Mouse (Mus musculus): ENCODE data around the gene Prpf18. TPM values are rescaled to one million over a fixed set of nuclear protein-coding genes. Genes with fewer than 3 reads are reported as not detected.

Gene Prpf18
- polyA plus RNA-seq, 1 experiment from 2014 or later: 48.6 TPM

- 94% methylated on average over 7 of the region's 7 CpGs for WGBS
- Histone ChIP-seq H3K9ac (ENCODE audit: low read length) (no peak overlapping the region), H3K27me3 (ENCODE audit: control insufficient read depth, insufficient read depth, low read length) (no peaks in the 10 kb centered on the region), H3K4me3 (ENCODE audit: low read depth, low read length) (no peak overlapping the region), H3K27ac (ENCODE audit: low read depth, low read length) (no peak overlapping the region), H3K9me3 (ENCODE audit: control insufficient read depth, low read length) (no peaks in the 10 kb centered on the region), H3K36me3 (ENCODE audit: control insufficient read depth, insufficient read depth, low read length) (peaks cover 22% of the 10 kb centered on the region), H3K4me2 (ENCODE audit: low read depth) (no peak overlapping the region), H3K4me1 (ENCODE audit: control insufficient read depth, insufficient read depth, low read length) (no peaks in the 10 kb centered on the region)
- ATAC-seq (ENCODE audit: insufficient read depth, low FRiP score, low TSS enrichment) (no peak), DNase-seq (ENCODE audit: low spot score) (no peak)
These were observed 75.9 kb downstream of the Prpf18 start for GRCm38 (mm10) chr2:4575975-4576374.

- no peak overlapping the region for H3K4me3 ChIP-seq (ENCODE audit: low read depth, low read length)
- H3K27me3 ChIP-seq (ENCODE audit: control insufficient read depth, insufficient read depth, low read length): no peaks in the 10 kb centered on the region
- no peak overlapping the region for H3K4me2 ChIP-seq (ENCODE audit: low read depth)
- ATAC-seq (ENCODE audit: insufficient read depth, low FRiP score, low TSS enrichment): no peak
- 27% methylated on average over 2 of the region's 2 CpGs for WGBS
- no peak overlapping the region for H3K27ac ChIP-seq (ENCODE audit: low read depth, low read length)
- H3K4me1 ChIP-seq (ENCODE audit: control insufficient read depth, insufficient read depth, low read length): no peaks in the 10 kb centered on the region
- no peak for DNase-seq (ENCODE audit: low spot score)
- H3K9me3 ChIP-seq (ENCODE audit: control insufficient read depth, low read length): no peaks in the 10 kb centered on the region
- peaks cover 22% of the 10 kb centered on the region for H3K36me3 ChIP-seq (ENCODE audit: control insufficient read depth, insufficient read depth, low read length)
- H3K9ac ChIP-seq (ENCODE audit: low read length): no peak overlapping the region
These were observed 76.8 kb downstream of the Prpf18 start for GRCm38 (mm10) chr2:4575163-4575562.

GRCm38 (mm10) chr2:4574251-4574650 is 77.7 kb downstream of the Prpf18 start:
- WGBS: 61% methylated on average over 5 of the region's 5 CpGs
- H3K27ac ChIP-seq (ENCODE audit: low read depth, low read length): no peak overlapping the region
- DNase-seq (ENCODE audit: low spot score) (no peak), ATAC-seq (ENCODE audit: insufficient read depth, low FRiP score, low TSS enrichment) (no peak)
- no peak overlapping the region for H3K4me3 ChIP-seq (ENCODE audit: low read depth, low read length)
- no peak overlapping the region for H3K4me2 ChIP-seq (ENCODE audit: low read depth)
- no peaks in the 10 kb centered on the region for H3K9me3 ChIP-seq (ENCODE audit: control insufficient read depth, low read length)
- H3K4me1 ChIP-seq (ENCODE audit: control insufficient read depth, insufficient read depth, low read length): no peaks in the 10 kb centered on the region
- H3K36me3 ChIP-seq (ENCODE audit: control insufficient read depth, insufficient read depth, low read length): peaks cover 22% of the 10 kb centered on the region
- H3K27me3 ChIP-seq (ENCODE audit: control insufficient read depth, insufficient read depth, low read length): no peaks in the 10 kb centered on the region
- no peak overlapping the region for H3K9ac ChIP-seq (ENCODE audit: low read length)

GRCm38 (mm10) chr2:4573386-4573785 is 78.5 kb downstream of the Prpf18 start:
- Histone ChIP-seq H3K9me3 (ENCODE audit: control insufficient read depth, low read length) (no peaks in the 10 kb centered on the region), H3K4me1 (ENCODE audit: control insufficient read depth, insufficient read depth, low read length) (no peaks in the 10 kb centered on the region), H3K9ac (ENCODE audit: low read length) (no peak overlapping the region), H3K27ac (ENCODE audit: low read depth, low read length) (no peak overlapping the region), H3K27me3 (ENCODE audit: control insufficient read depth, insufficient read depth, low read length) (no peaks in the 10 kb centered on the region), H3K4me2 (ENCODE audit: low read depth) (no peak overlapping the region), H3K4me3 (ENCODE audit: low read depth, low read length) (no peak overlapping the region), H3K36me3 (ENCODE audit: control insufficient read depth, insufficient read depth, low read length) (peaks cover 22% of the 10 kb centered on the region)
- DNase-seq (ENCODE audit: low spot score) (no peak), ATAC-seq (ENCODE audit: insufficient read depth, low FRiP score, low TSS enrichment) (no peak)
- 76% methylated on average over 4 of the region's 4 CpGs for WGBS

GRCm38 (mm10) chr2:4572498-4573263 is 79.2 kb downstream of the Prpf18 start:
- DNase-seq (ENCODE audit: low spot score) (no peak), ATAC-seq (ENCODE audit: insufficient read depth, low FRiP score, low TSS enrichment) (no peak)
- Histone ChIP-seq H3K9ac (ENCODE audit: low read length) (no peak overlapping the region), H3K27me3 (ENCODE audit: control insufficient read depth, insufficient read depth, low read length) (no peaks in the 10 kb centered on the region), H3K27ac (ENCODE audit: low read depth, low read length) (no peak overlapping the region), H3K4me1 (ENCODE audit: control insufficient read depth, insufficient read depth, low read length) (no peaks in the 10 kb centered on the region), H3K4me2 (ENCODE audit: low read depth) (no peak overlapping the region), H3K9me3 (ENCODE audit: control insufficient read depth, low read length) (no peaks in the 10 kb centered on the region), H3K4me3 (ENCODE audit: low read depth, low read length) (no peak overlapping the region), H3K36me3 (ENCODE audit: control insufficient read depth, insufficient read depth, low read length) (peaks cover 22% of the 10 kb centered on the region)
- WGBS: 82% methylated on average over 7 of the region's 7 CpGs

Other genes starting within 250 kb of the Prpf18 start
- gene Bend7, start 65.7 kb upstream of the Prpf18 start, polyA plus RNA-seq (2014; fragmentation: Nextera tagmentation; extraction: Ambion mirVana): 3.9 and 4.0 TPM in 2 replicates
- 123 and 126 TPM in 2 replicates for gene Sephs1, start 229.5 kb upstream of the Prpf18 start, polyA plus RNA-seq (2014; fragmentation: Nextera tagmentation; extraction: Ambion mirVana)